Mouse (Mus musculus) liver, adult 2 months (tissue): ENCODE measurements around the gene Npas1.

ENCODE experiments used
- CTCF ChIP-seq: fragments of 200-500 bp; IDR thresholded peaks from 2 replicates; pipeline ENCODE4 v1.5.1; 2011; ENCODE audit warnings: low read depth, low read length, control low read depth
- POLR2A ChIP-seq: fragments of 200-500 bp; IDR thresholded peaks from 2 replicates; pipeline ENCODE4 v1.6.1; 2011; ENCODE audit warnings: low read length, control low read depth; ENCODE audit not compliant: insufficient read depth; ENCODE audit errors: extremely low read depth

- TF ChIP-seq CTCF = no peak
- no peak for TF ChIP-seq POLR2A
Observed at GRCm38 (mm10) chr7:16501571-16501970, 24.0 kb upstream of the Npas1 start.
